Mouse (Mus musculus) intestine, embryonic 16.5 days (tissue): Measurements from ENCODE around the gene Hrasls. TPM values are rescaled to one million over a fixed set of nuclear protein-coding genes. Genes with fewer than 3 reads are reported as not detected.
A peak's percentile ranks its signal among the peaks of the same experiment; 100 is the strongest.

Source experiments
- ATAC-seq: fragments of 200-750 bp; cut with Nextera tagmentation; 2 replicates; pipeline ENCODE4 v1.8.0; 2017; ENCODE audit warnings: moderate TSS enrichment, moderate library complexity
- H3K27ac ChIP-seq: fragments of 300-500 bp; sonication (generic); 2 replicates; pipeline ENCODE4 v1.5.1; 2014; ENCODE audit warnings: mild to moderate bottlenecking, low read length
- H3K27me3 ChIP-seq: fragments of 300-500 bp; sonication (generic); replicated peaks from 2 replicates; pipeline ENCODE4 v1.6.1; 2014; ENCODE audit warnings: low read length, control low read depth, mixed read lengths; ENCODE audit not compliant: control insufficient read depth, insufficient read depth
- H3K36me3 ChIP-seq: fragments of 300-500 bp; sonication (generic); 2 replicates; pipeline ENCODE4 v1.6.1; 2014; ENCODE audit warnings: low read length, control low read depth; ENCODE audit not compliant: control insufficient read depth, insufficient read depth
- H3K4me1 ChIP-seq: fragments of 300-500 bp; sonication (generic); 2 replicates; pipeline ENCODE4 v1.6.1; 2014; ENCODE audit warnings: low read length, control low read depth, mixed read lengths; ENCODE audit not compliant: control insufficient read depth, insufficient read depth
- H3K4me2 ChIP-seq: fragments of 300-500 bp; sonication (generic); 2 replicates; pipeline ENCODE4 v1.6.1; 2014; ENCODE audit warnings: low read depth, low read length, control low read depth
- H3K4me3 ChIP-seq: fragments of 300-500 bp; sonication (generic); 2 replicates; pipeline ENCODE4 v1.5.1; 2014; ENCODE audit warnings: mild to moderate bottlenecking, low read length
- H3K9ac ChIP-seq: fragments of 300-500 bp; sonication (generic); 2 replicates; pipeline ENCODE4 v1.6.1; 2014; ENCODE audit warnings: low read depth, low read length
- H3K9me3 ChIP-seq: fragments of 300-500 bp; sonication (generic); 2 replicates; pipeline ENCODE4 v1.6.1; 2016; ENCODE audit warnings: low read length, control low read depth; ENCODE audit not compliant: control insufficient read depth
- WGBS: fragments of 180-500 bp; shearing (Covaris S2); extraction: QIAGEN DNeasy Blood & Tissue Kit; methylation state at CpG from one replicate; pipeline ENCODE4 v1.1.7; 2014; 5-methylcytosine and 5-hydroxymethylcytosine counted together
- polyA plus RNA-seq: library from polyadenylated mRNA; unstranded; fragments of >200 nt; fragmentation: Nextera tagmentation; extraction: Ambion mirVana; gene quantifications from 2 replicates; pipeline ENCODE4 v1.2.1, GENCODE M21; 2015

Hrasls gene
- polyA plus RNA-seq, 1 experiment from 2014 or later = 0.22 TPM

GRCm38 (mm10) chr16:29198461-29198860, 11.0 kb upstream of the Hrasls start:
- peak; percentile 81 for ATAC-seq
- Histone ChIP-seq H3K36me3 (no peaks in the 10 kb centered on the region), H3K9me3 (no peaks in the 10 kb centered on the region), H3K4me3 (no peak overlapping the region), H3K9ac (no peak overlapping the region), H3K27ac (no peak overlapping the region), H3K4me2 (no peak overlapping the region), H3K4me1 (peaks cover 4% of the 10 kb centered on the region; the same call in 1 of the 2 replicates), H3K27me3 (no peaks in the 10 kb centered on the region)
- 15% methylated on average over 5 of the region's 5 CpGs for WGBS

GRCm38 (mm10) chr16:29201146-29201545, 8.3 kb upstream of the Hrasls start:
- no peak overlapping the region for H3K27ac ChIP-seq
- H3K4me1 ChIP-seq = peaks cover 4% of the 10 kb centered on the region; the same call in 1 of the 2 replicates
- no peak overlapping the region for H3K4me3 ChIP-seq
- H3K9me3 ChIP-seq = no peaks in the 10 kb centered on the region
- no peaks in the 10 kb centered on the region for H3K27me3 ChIP-seq
- WGBS = 76% methylated on average over 2 of the region's 2 CpGs
- ATAC-seq = no peak
- H3K36me3 ChIP-seq = no peaks in the 10 kb centered on the region
- H3K9ac ChIP-seq = no peak overlapping the region
- no peak overlapping the region for H3K4me2 ChIP-seq

GRCm38 (mm10) chr16:29204875-29205274, 4.6 kb upstream of the Hrasls start:
- no peak overlapping the region for H3K4me3 ChIP-seq
- H3K27ac ChIP-seq = no peak overlapping the region
- no peak for ATAC-seq
- peaks cover 4% of the 10 kb centered on the region; the same call in 1 of the 2 replicates for H3K4me1 ChIP-seq
- H3K36me3 ChIP-seq = no peaks in the 10 kb centered on the region
- WGBS = 68% methylated on average over 7 of the region's 7 CpGs
- H3K9me3 ChIP-seq = no peaks in the 10 kb centered on the region
- H3K27me3 ChIP-seq = peaks cover 7% of the 10 kb centered on the region; the same call in 1 of the 2 replicates
- no peak overlapping the region for H3K4me2 ChIP-seq
- H3K9ac ChIP-seq = no peak overlapping the region

DNA sequence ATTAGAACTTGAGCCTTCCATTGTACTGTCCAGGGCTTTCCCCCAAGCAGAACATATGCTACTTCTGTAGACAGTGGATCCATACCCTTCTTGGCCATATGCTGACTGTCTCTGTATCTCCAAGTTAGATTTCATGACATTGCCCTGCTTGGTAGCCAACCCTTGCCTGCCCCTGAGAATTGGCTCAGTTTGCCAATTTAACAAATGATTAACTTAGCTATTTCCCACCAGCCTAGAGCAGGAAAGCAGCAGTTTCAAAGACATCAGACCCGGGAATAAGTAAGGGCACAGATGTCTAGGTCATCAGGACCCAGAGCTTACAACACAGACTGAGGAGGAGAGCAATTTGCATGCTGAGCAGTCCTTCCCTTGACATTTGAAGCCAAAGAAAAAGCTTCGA, 3.9 kb upstream of the Hrasls start:
- H3K9ac ChIP-seq = no peak overlapping the region
- H3K4me2 ChIP-seq = no peak overlapping the region
- no peak for ATAC-seq
- H3K4me1 ChIP-seq = peaks cover 5% of the 10 kb centered on the region; the same call in 1 of the 2 replicates
- no peaks in the 10 kb centered on the region for H3K9me3 ChIP-seq
- no peaks in the 10 kb centered on the region for H3K36me3 ChIP-seq
- peaks cover 13% of the 10 kb centered on the region; the same call in 1 of the 2 replicates for H3K27me3 ChIP-seq
- 32% methylated on average over 2 of the region's 2 CpGs for WGBS
- H3K27ac ChIP-seq = no peak overlapping the region
- no peak overlapping the region for H3K4me3 ChIP-seq

DNA sequence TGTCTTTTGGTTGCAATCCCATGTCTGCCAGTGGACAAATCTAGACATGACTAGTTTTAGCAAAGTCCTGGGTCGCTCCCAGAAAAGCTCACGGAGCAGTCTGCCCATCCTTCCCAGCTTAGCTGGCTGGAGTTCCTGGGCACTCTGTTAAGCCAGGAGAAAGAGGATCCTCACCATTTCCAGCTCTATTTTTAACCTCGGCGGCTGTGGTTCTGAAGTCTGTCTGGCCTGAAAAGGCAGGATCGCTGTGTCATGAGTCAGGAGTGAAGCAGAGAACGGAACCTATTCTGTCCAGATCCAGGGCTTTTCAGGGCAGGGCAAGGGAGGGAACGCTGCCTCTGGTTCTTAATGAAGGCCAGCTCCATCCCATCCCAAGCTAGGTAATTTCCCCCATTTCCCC, 654 bp upstream of the Hrasls start:
- no peak overlapping the region for H3K27ac ChIP-seq
- peaks cover 13% of the 10 kb centered on the region; the same call in 1 of the 2 replicates for H3K27me3 ChIP-seq
- H3K4me3 ChIP-seq = no peak overlapping the region
- H3K9me3 ChIP-seq = no peaks in the 10 kb centered on the region
- ATAC-seq = no peak
- H3K36me3 ChIP-seq = no peaks in the 10 kb centered on the region
- H3K4me2 ChIP-seq = no peak overlapping the region
- WGBS = 68% methylated on average over 7 of the region's 7 CpGs
- peaks cover 5% of the 10 kb centered on the region; the same call in 1 of the 2 replicates for H3K4me1 ChIP-seq
- no peak overlapping the region for H3K9ac ChIP-seq

DNA sequence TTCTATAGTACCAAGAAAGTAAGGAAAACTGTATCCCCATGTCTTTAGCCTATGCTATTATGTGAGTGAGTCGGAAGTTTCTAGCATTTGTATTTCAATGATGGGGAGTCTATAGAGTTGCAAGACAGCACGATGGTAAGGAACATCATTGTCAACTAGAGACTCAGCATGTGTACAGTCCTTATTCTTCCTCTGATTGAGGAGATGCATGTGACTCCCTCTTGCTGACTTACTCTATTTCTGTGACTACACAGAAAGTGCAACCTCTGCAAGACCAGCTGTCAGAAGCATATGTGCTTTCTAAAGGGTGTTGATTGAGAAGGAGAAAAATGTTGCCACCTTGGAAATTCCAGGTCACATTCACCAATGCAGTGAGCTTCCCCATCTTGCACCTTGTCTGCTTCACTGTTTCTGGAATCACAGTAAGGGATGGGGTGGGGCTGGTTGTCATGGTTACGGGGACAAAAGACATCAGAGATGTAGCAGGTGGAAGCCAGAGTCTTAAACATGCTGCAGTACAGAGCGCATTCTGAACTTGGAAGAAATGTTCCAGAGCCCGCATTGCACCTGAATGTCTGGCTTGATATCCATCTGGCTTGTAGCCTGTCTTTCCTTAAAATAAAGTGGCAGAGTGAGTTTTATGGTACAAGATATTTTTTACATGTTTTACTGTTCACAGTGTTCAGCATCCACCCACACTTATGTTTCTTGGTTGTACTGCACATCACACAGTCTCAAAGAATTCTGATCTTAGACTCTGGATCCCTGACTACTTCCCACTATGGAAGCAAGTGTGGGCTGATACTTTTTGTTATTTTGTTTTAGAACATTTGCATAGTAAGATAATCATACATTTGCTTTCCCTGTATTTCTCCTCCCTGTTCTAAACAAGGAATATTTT, 7.2 kb downstream of the Hrasls start:
- Histone ChIP-seq H3K9ac (no peak overlapping the region), H3K36me3 (no peaks in the 10 kb centered on the region), H3K9me3 (no peaks in the 10 kb centered on the region), H3K27ac (no peak overlapping the region), H3K27me3 (no peaks in the 10 kb centered on the region), H3K4me1 (no peaks in the 10 kb centered on the region), H3K4me2 (no peak overlapping the region), H3K4me3 (no peak overlapping the region)
- no peak for ATAC-seq
- 73% methylated on average over 5 of the region's 5 CpGs for WGBS

GRCm38 (mm10) chr16:29235951-29236350, 26.5 kb downstream of the Hrasls start:
- no peak overlapping the region for H3K4me2 ChIP-seq
- H3K9me3 ChIP-seq = no peaks in the 10 kb centered on the region
- 83% methylated on average over 5 of the region's 5 CpGs for WGBS
- no peak overlapping the region for H3K4me3 ChIP-seq
- no peaks in the 10 kb centered on the region for H3K27me3 ChIP-seq
- H3K4me1 ChIP-seq = no peaks in the 10 kb centered on the region
- H3K27ac ChIP-seq = no peak overlapping the region
- H3K36me3 ChIP-seq = no peaks in the 10 kb centered on the region
- ATAC-seq = no peak
- no peak overlapping the region for H3K9ac ChIP-seq

DNA sequence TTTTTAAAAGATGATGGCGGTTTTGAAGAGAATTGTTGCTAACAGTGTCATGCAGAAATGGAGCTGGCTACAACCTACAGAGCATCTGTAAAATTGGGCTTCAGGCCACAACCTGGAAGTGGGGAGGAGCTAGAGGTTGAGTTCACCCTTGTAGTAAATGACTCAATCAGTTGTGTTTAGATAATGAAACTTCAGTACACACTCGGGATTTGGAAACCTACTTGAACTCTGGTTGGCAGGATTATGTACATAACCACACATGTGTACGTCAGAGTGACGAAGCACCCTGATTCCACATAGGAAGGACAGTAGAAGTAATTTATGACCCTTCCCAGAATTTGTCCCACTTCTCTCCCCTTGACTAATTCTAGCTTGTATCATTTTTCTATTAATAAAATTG, 44.8 kb downstream of the Hrasls start:
- H3K36me3 ChIP-seq = no peaks in the 10 kb centered on the region
- H3K27ac ChIP-seq = no peak overlapping the region
- ATAC-seq = no peak
- no peak overlapping the region for H3K4me2 ChIP-seq
- no peak overlapping the region for H3K4me3 ChIP-seq
- H3K27me3 ChIP-seq = no peaks in the 10 kb centered on the region
- no peaks in the 10 kb centered on the region for H3K4me1 ChIP-seq
- H3K9me3 ChIP-seq = no peaks in the 10 kb centered on the region
- WGBS = 72% methylated on average over 4 of the region's 4 CpGs
- no peak overlapping the region for H3K9ac ChIP-seq
